Mouse (Mus musculus) liver, postnatal 0 days (tissue): ENCODE measurements around the gene Ski. TPM values are rescaled to one million over a fixed set of nuclear protein-coding genes. Genes with fewer than 3 reads are reported as not detected.

Experiments used
- ATAC-seq: fragments of 200-750 bp; cut with Nextera tagmentation; 2 replicates; pipeline ENCODE4 v1.8.0; 2017; ENCODE audit warnings: mild to moderate bottlenecking, moderate library complexity
- DNase-seq: peaks from one replicate; pipeline ENCODE4 v3.0.0-alpha.2; 2016
- H3K27ac ChIP-seq: fragments of 300-500 bp; sonication (generic); 2 replicates; pipeline ENCODE4 v1.5.1; 2014; ENCODE audit warnings: antibody characterized with exemption, moderate library complexity, mild to moderate bottlenecking, low read depth
- H3K27me3 ChIP-seq: fragments of 300-500 bp; sonication (generic); 2 replicates; pipeline ENCODE4 v1.6.1; 2014; ENCODE audit warnings: low read length, control low read depth, mixed read lengths; ENCODE audit not compliant: insufficient read depth
- H3K36me3 ChIP-seq: fragments of 300-500 bp; sonication (generic); replicated peaks from 2 replicates; pipeline ENCODE4 v1.6.1; 2014; ENCODE audit warnings: mild to moderate bottlenecking, control low read depth, low read length, moderate library complexity, mixed read lengths; ENCODE audit not compliant: insufficient read depth
- H3K4me1 ChIP-seq: fragments of 300-500 bp; sonication (generic); 2 replicates; pipeline ENCODE4 v1.6.1; 2014; ENCODE audit warnings: antibody characterized with exemption, mild to moderate bottlenecking, control low read depth; ENCODE audit not compliant: insufficient read depth
- H3K4me2 ChIP-seq: fragments of 300-500 bp; sonication (generic); 2 replicates; pipeline ENCODE4 v1.6.1; 2014; ENCODE audit warnings: low read depth, mild to moderate bottlenecking, low read length, moderate library complexity, mixed read lengths
- H3K4me3 ChIP-seq: fragments of 300-500 bp; sonication (generic); 2 replicates; pipeline ENCODE4 v1.5.1; 2014; ENCODE audit warnings: low read depth, low read length
- H3K9ac ChIP-seq: fragments of 300-500 bp; sonication (generic); replicated peaks from 2 replicates; pipeline ENCODE4 v1.6.1; 2014; ENCODE audit warnings: mild to moderate bottlenecking, moderate library complexity
- H3K9me3 ChIP-seq: fragments of 300-500 bp; sonication (generic); 2 replicates; pipeline ENCODE4 v1.6.1; 2016; ENCODE audit warnings: mild to moderate bottlenecking, control low read depth, low read length, mixed read lengths
- CTCF ChIP-seq: sonication (generic); IDR thresholded peaks from 2 replicates; pipeline ENCODE4 v1.5.1; 2016; ENCODE audit warnings: antibody characterized with exemption, low read depth
- EP300 ChIP-seq: IDR thresholded peaks from 2 replicates; pipeline ENCODE4 v1.6.1; 2016; ENCODE audit warnings: antibody characterized with exemption, low read depth, mild to moderate bottlenecking
- WGBS: fragments of 180-500 bp; shearing (Covaris S2); extraction: QIAGEN DNeasy Blood & Tissue Kit; methylation state at CpG from one replicate; pipeline ENCODE4 v1.1.7; 2014; ENCODE audit not compliant: insufficient replicate concordance; 5-methylcytosine and 5-hydroxymethylcytosine counted together
- polyA plus RNA-seq: library from polyadenylated mRNA; unstranded; fragments of >200 nt; fragmentation: Nextera tagmentation; extraction: Ambion mirVana; gene quantifications from 2 replicates; pipeline ENCODE4 v1.2.1, GENCODE M21; 2015

The Ski gene
- polyA plus RNA-seq, 1 experiment from 2014 or later = 3.5 TPM

DNA sequence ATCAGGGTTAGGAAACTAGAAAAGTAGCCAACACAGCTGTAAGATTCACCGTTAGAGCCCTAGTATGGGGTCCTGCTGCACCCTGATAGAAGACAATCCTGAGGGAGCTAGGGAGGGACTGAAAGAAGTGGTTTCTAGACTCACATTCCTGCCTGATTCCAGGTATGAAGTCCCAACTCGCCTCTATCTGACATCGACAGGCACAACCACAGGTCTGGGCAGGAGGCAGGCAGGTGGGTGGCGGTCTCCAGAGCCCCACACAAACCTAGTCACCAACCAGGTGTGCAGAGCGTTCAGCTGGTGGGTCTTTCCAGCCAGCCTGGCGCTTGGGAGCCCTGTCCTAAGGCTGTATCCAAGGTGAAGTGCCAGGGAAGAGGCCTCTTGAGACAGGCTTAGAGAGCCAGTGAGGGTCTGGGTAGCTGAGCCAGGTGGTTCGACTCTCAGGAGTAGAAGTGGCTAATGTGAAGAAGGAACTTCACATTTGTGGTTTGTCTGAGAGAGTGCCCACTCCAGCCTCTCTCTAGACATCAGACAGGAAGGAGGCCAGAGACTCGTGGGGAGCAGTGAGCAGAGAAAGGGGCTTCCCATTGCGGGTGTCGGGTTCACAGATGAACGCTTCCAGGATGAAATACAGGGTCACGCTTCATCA lies 14.5 kb upstream of the Ski start:
- Histone ChIP-seq H3K27me3 (no peaks in the 10 kb centered on the region), H3K9ac (no peak overlapping the region), H3K27ac (no peak overlapping the region), H3K4me1 (peaks cover 36% of the 10 kb centered on the region), H3K36me3 (no peaks in the 10 kb centered on the region), H3K4me2 (no peak overlapping the region), H3K4me3 (no peak overlapping the region), H3K9me3 (no peaks in the 10 kb centered on the region)
- ATAC-seq (no peak), DNase-seq (no peak)
- 58% methylated on average over 12 of the region's 12 CpGs for WGBS
- TF ChIP-seq EP300 = no peak
- TF ChIP-seq CTCF = no peak

DNA sequence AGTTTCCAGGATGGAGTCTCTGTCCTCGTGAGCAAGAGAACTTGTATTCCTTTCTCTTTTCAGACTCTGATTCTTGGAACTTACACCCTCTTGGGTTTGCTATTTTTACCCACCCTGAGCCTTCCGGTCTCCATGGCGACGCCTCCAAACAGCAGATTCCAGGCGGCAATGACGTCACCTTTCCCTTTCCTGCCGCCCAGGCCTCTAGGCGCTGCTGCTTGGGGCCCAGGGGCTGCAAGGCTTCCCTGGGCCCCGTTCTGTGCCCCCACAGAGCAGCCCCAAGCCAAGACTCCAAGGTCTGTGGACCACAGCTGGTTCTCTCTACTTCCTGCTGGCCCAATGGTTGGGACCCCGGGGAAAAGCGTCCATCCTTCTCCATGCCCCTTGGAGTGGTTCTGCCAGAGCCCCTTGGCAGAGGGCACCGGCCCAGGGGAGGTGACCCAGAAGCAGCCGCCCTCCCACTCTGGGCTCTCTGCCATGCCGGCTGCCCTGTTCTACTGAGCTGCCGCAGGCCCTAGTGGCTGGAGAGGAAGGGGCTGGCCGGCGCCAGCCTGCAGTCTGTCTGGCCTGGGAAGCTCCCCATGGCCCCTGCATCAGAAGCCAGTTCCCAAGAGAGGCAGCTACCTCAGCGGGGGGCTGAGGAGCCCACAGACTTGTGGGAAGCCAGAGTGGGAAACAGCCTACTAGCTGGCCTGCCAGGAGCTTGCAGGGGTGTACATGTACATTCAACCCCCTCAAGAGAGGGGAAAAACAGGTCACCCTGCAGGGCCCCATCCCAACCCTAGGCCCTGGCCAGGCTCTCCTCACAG lies 13.1 kb upstream of the Ski start:
- WGBS = 17% methylated on average over 18 of the region's 18 CpGs
- Histone ChIP-seq H3K4me1 (peaks cover 36% of the 10 kb centered on the region), H3K27me3 (no peaks in the 10 kb centered on the region), H3K9me3 (no peaks in the 10 kb centered on the region), H3K36me3 (no peaks in the 10 kb centered on the region), H3K9ac (peak overlapping the region; percentile 35), H3K27ac (peak overlapping the region; percentile 78), H3K4me3 (no peak overlapping the region), H3K4me2 (peak overlapping the region; percentile 45)
- ATAC-seq (peak; percentile 61), DNase-seq (peak; percentile 76)
- TF ChIP-seq EP300 (0 out of 2 replicates have a peak, but pooled peaks have one; percentile 11), CTCF (no peak)

DNA sequence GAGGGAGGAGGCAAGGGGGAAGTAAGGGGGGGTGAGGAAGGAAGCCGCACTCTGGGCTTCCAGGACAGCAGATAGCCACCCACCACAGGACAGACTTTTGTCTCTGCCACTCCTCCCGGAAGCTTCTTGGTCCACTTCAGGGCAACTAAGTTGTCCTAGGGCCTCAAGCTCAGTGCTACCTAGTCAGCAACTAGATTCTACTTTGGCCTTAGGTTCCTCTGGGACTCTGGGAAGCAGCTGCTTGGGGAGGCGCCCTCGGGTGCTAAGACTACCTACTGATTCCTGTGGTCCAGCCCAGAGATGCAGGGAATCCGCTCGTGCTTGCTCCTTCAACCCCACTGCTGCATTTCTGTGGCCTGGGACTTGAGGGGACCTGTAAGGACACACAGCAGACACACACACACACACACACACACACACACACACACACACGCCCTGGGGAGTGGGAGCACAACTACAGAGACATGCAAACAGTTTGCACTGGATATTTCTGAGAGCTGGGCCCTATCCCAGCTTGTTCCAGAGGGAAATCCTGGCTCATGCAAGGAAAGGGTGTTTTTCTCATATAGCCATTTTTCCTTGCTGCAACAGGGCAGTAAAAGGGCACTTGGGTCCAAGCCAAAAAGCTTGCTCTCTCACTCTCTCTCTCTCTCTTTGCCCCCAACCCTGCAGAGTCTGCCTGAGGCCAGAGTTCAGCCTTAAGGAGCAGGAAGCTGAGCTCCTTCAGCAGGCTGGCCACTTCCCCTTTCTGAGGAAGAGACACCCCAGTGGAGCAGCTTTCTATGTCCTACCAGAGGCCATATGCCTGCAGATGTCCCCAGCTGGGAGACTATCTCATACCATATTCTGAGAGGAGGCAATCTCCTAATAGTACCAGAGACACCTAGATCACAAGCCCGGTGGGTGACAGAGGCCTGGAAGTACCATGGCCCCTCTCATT lies 12.2 kb upstream of the Ski start:
- ATAC-seq (peak; percentile 51), DNase-seq (peak; percentile 56)
- Histone ChIP-seq H3K27ac (peak overlapping the region; percentile 78), H3K9me3 (no peaks in the 10 kb centered on the region), H3K4me3 (no peak overlapping the region), H3K36me3 (no peaks in the 10 kb centered on the region), H3K4me2 (peak overlapping the region; percentile 45), H3K9ac (peak overlapping the region; percentile 35), H3K27me3 (no peaks in the 10 kb centered on the region), H3K4me1 (peaks cover 36% of the 10 kb centered on the region)
- 33% methylated on average over 8 of the region's 8 CpGs for WGBS
- TF ChIP-seq CTCF (no peak), EP300 (no peak)

DNA sequence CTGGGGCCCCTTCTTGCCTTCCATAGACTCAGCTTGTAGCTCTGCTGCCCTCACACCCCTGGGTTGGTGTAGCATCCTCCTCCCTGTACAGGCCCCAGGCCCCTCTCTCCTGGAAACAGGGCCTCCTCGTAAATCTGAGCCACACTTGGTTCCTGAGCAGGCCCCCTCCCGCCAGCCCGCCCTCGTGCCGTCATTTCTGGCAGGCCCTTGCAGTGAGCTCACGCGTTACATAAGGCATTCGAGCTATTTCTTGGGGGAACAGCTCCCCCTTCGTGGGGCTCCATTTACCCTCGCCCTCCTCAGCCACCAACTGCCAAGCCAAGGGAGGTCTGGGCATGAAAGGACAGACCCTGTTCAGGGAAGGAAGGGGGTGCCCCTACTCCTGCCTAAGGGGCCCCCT lies 11.5 kb upstream of the Ski start:
- Histone ChIP-seq H3K4me1 (peaks cover 36% of the 10 kb centered on the region), H3K27me3 (no peaks in the 10 kb centered on the region), H3K9me3 (no peaks in the 10 kb centered on the region), H3K4me3 (no peak overlapping the region), H3K36me3 (no peaks in the 10 kb centered on the region), H3K27ac (peak overlapping the region; percentile 78), H3K4me2 (no peak overlapping the region), H3K9ac (0 out of 2 replicates have a peak overlapping the region, but pooled peaks have one; percentile 26)
- WGBS = 26% methylated on average over 10 of the region's 10 CpGs
- ATAC-seq (no peak), DNase-seq (no peak)
- TF ChIP-seq CTCF (0 out of 2 replicates have a peak, but pooled peaks have one; percentile 2), EP300 (no peak)

DNA sequence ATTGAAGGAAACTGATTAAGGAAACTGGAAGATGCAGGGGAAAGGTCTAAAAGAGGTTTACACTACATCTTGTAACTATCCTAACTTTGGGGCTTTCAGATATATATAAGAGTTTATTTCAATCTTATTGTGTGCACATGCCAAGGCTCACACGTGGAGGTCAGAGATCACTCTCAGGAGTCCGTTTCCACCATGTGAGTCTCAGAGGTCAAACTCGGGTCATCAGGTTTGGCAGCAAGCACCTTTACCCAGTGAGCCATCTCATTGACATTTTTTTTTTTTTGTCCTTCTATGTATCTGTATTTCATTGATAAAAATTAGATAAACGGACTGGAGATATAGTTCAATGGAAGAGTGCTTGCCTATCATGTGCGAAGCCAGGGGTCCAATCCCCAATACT lies 6.1 kb upstream of the Ski start:
- H3K4me1 ChIP-seq = peaks cover 3% of the 10 kb centered on the region
- no peak overlapping the region for H3K9ac ChIP-seq
- DNase-seq (no peak), ATAC-seq (no peak)
- no peak overlapping the region for H3K4me2 ChIP-seq
- H3K27ac ChIP-seq = no peak overlapping the region
- TF ChIP-seq EP300 = no peak
- no peak for TF ChIP-seq CTCF
- no peak overlapping the region for H3K4me3 ChIP-seq
- H3K36me3 ChIP-seq = no peaks in the 10 kb centered on the region
- H3K27me3 ChIP-seq = no peaks in the 10 kb centered on the region
- no peaks in the 10 kb centered on the region for H3K9me3 ChIP-seq
- WGBS = 66% methylated on average over 5 of the region's 5 CpGs

DNA sequence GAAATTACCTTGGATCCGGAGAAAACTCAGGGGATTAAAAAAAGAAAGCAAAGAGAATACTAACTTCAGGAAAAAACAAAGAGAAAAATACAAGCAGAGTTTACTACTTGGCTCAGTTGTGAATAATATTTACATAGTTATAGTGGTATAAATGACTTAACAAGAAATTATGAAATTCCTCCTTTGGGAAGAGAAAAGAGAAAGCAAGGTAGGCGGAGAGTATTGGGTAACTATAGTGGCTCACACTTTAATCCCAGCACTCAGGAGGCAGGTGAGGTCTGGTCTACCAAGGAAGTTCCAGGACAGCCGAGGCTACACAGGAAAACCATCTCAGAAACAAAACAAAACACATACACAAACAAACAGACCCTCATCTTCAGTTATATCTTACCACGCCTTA lies 5.6 kb upstream of the Ski start:
- WGBS = 77% methylated on average over 4 of the region's 4 CpGs
- H3K4me3 ChIP-seq = no peak overlapping the region
- no peak overlapping the region for H3K9ac ChIP-seq
- no peak overlapping the region for H3K4me2 ChIP-seq
- ATAC-seq = no peak
- H3K36me3 ChIP-seq = no peaks in the 10 kb centered on the region
- no peak overlapping the region for H3K27ac ChIP-seq
- H3K9me3 ChIP-seq = no peaks in the 10 kb centered on the region
- TF ChIP-seq EP300 (no peak), CTCF (no peak)
- H3K27me3 ChIP-seq = no peaks in the 10 kb centered on the region
- no peak for DNase-seq
- H3K4me1 ChIP-seq = peaks cover 5% of the 10 kb centered on the region
